Mouse (Mus musculus): ENCODE results near the gene Olfr1361. TPM values are rescaled to one million over a fixed set of nuclear protein-coding genes. Genes with fewer than 3 reads are reported as not detected.

Olfr1361 gene
- not detected in 2 replicates for polyA plus RNA-seq (2012; ENCODE audit: insufficient read depth, insufficient read length, missing spikeins)

GRCm38 (mm10) chr13:21663286-21663685 is at the start of gene Olfr1361:
TSS of gene Olfr1361 (minus strand) at chr13:21663386.
- Histone ChIP-seq H3K4me1 (ENCODE audit: control insufficient read depth, insufficient read depth, insufficient read length, low read length) (no peaks in the 10 kb centered on the region), H3K4me3 (ENCODE audit: insufficient read depth, low read depth, low read length) (no peak within 1 kb of the TSS), H3K27ac (replicated peaks; ENCODE audit: low read depth, low read length) (no peak within 1 kb of the TSS)

- Histone ChIP-seq H3K4me1 (ENCODE audit: control insufficient read depth, insufficient read depth, insufficient read length, low read length) (peaks cover 3% of the 10 kb centered on the region; the same call in 1 of the 2 replicates), H3K27ac (replicated peaks; ENCODE audit: low read depth, low read length) (no peak overlapping the region), H3K4me3 (ENCODE audit: insufficient read depth, low read depth, low read length) (peak overlapping the region; percentile 59)
These were observed 48.5 kb upstream of the Olfr1361 start for GRCm38 (mm10) chr13:21711698-21712097.

GRCm38 (mm10) chr13:21710821-21711525 is 47.8 kb upstream of the Olfr1361 start:
- H3K27ac ChIP-seq (replicated peaks; ENCODE audit: low read depth, low read length), result no peak overlapping the region
- H3K4me3 ChIP-seq (ENCODE audit: insufficient read depth, low read depth, low read length), result peak overlapping the region; percentile 59
- peaks cover 3% of the 10 kb centered on the region; the same call in 1 of the 2 replicates for H3K4me1 ChIP-seq (ENCODE audit: control insufficient read depth, insufficient read depth, insufficient read length, low read length)

GRCm38 (mm10) chr13:21710031-21710711 is 47.0 kb upstream of the Olfr1361 start:
- peak overlapping the region; percentile 83 for H3K4me3 ChIP-seq (ENCODE audit: insufficient read depth, low read depth, low read length)
- H3K4me1 ChIP-seq (ENCODE audit: control insufficient read depth, insufficient read depth, insufficient read length, low read length), result peaks cover under 1% of the 10 kb centered on the region; the same call in 1 of the 2 replicates
- H3K27ac ChIP-seq (replicated peaks; ENCODE audit: low read depth, low read length), result peak overlapping the region; percentile 81

- no peak overlapping the region for H3K27ac ChIP-seq (replicated peaks; ENCODE audit: low read depth, low read length)
- no peak overlapping the region for H3K4me3 ChIP-seq (ENCODE audit: insufficient read depth, low read depth, low read length)
- no peaks in the 10 kb centered on the region for H3K4me1 ChIP-seq (ENCODE audit: control insufficient read depth, insufficient read depth, insufficient read length, low read length)
These were observed 43.5 kb upstream of the Olfr1361 start for GRCm38 (mm10) chr13:21706669-21707068.

GRCm38 (mm10) chr13:21697811-21698210 is 34.6 kb upstream of the Olfr1361 start, which contains the start of gene Olfr1359:
TSS of gene Olfr1359 (plus strand) at chr13:21698111.
- H3K4me1 ChIP-seq (ENCODE audit: control insufficient read depth, insufficient read depth, insufficient read length, low read length), result no peaks in the 10 kb centered on the region
- H3K4me3 ChIP-seq (ENCODE audit: insufficient read depth, low read depth, low read length), result no peak within 1 kb of the TSS

GRCm38 (mm10) chr13:21677305-21677704 is 14.1 kb upstream of the Olfr1361 start, which contains the start of gene Olfr1360:
TSS of gene Olfr1360 (minus strand) at chr13:21677405.
- Histone ChIP-seq H3K4me3 (ENCODE audit: insufficient read depth, low read depth, low read length) (no peak within 1 kb of the TSS), H3K4me1 (ENCODE audit: control insufficient read depth, insufficient read depth, insufficient read length, low read length) (no peaks in the 10 kb centered on the region), H3K27ac (replicated peaks; ENCODE audit: low read depth, low read length) (no peak within 1 kb of the TSS)

More at GRCm38 (mm10) chr13:21697811-21698210, 34.6 kb upstream of the Olfr1361 start, which contains the start of gene Olfr1359:
- no peak within 1 kb of the TSS for H3K27ac ChIP-seq (replicated peaks; ENCODE audit: low read depth, low read length)

- Histone ChIP-seq H3K27ac (replicated peaks; ENCODE audit: low read depth, low read length) (0 out of 2 replicates have a peak within 1 kb of the TSS, but pooled peaks have one; percentile 46), H3K4me3 (ENCODE audit: insufficient read depth, low read depth, low read length) (no peak within 1 kb of the TSS), H3K4me1 (ENCODE audit: control insufficient read depth, insufficient read depth, insufficient read length, low read length) (no peaks in the 10 kb centered on the region)
These were observed 20.8 kb downstream of the Olfr1361 start, which contains the start of gene Olfr11 for GRCm38 (mm10) chr13:21642418-21642817. TSS of gene Olfr11 (minus strand) at chr13:21642518.

- no peak within 1 kb of the TSS for H3K4me3 ChIP-seq (ENCODE audit: insufficient read depth, low read depth, low read length)
- H3K27ac ChIP-seq (replicated peaks; ENCODE audit: low read depth, low read length), result no peak within 1 kb of the TSS
- no peaks in the 10 kb centered on the region for H3K4me1 ChIP-seq (ENCODE audit: control insufficient read depth, insufficient read depth, insufficient read length, low read length)
These were observed 49.3 kb downstream of the Olfr1361 start, which contains the start of gene Olfr1362 for GRCm38 (mm10) chr13:21613922-21614321. TSS of gene Olfr1362 (minus strand) at chr13:21614022.

Other genes with a start within 250 kb of the Olfr1361 start
- gene Pgbd1, start 222.3 kb downstream of the Olfr1361 start, polyA plus RNA-seq (2012; ENCODE audit: insufficient read depth, insufficient read length, missing spikeins), result 0.42 TPM in 1 of 2 replicates, not detected in the other
- gene Zscan26, start 209.7 kb downstream of the Olfr1361 start, polyA plus RNA-seq (2012; ENCODE audit: insufficient read depth, insufficient read length, missing spikeins), result 16.1 and 18.3 TPM in 2 replicates
- 1.3 and 2.5 TPM in 2 replicates for gene Nkapl, start 194.9 kb downstream of the Olfr1361 start, polyA plus RNA-seq (2012; ENCODE audit: insufficient read depth, insufficient read length, missing spikeins)
- 1.7 and 2.2 TPM in 2 replicates for gene Zkscan4, start 184.5 kb downstream of the Olfr1361 start, polyA plus RNA-seq (2012; ENCODE audit: insufficient read depth, insufficient read length, missing spikeins)
- gene Gm10065, start 183.9 kb downstream of the Olfr1361 start, polyA plus RNA-seq (2012; ENCODE audit: insufficient read depth, insufficient read length, missing spikeins), result not detected in 2 replicates
- gene AK157302, start 168.2 kb downstream of the Olfr1361 start, polyA plus RNA-seq (2012; ENCODE audit: insufficient read depth, insufficient read length, missing spikeins), result 1.6 TPM in 1 of 2 replicates, not detected in the other
- 124 and 176 TPM in 2 replicates for gene Gm11273, start 162.0 kb downstream of the Olfr1361 start, polyA plus RNA-seq (2012; ENCODE audit: insufficient read depth, insufficient read length, missing spikeins)
- gene Zkscan8, start 132.3 kb downstream of the Olfr1361 start, polyA plus RNA-seq (2012; ENCODE audit: insufficient read depth, insufficient read length, missing spikeins), result 6.0 and 6.4 TPM in 2 replicates
- gene Olfr1366, start 120.6 kb downstream of the Olfr1361 start, polyA plus RNA-seq (2012; ENCODE audit: insufficient read depth, insufficient read length, missing spikeins), result not detected in 2 replicates
- gene Olfr1535, start 103.5 kb downstream of the Olfr1361 start, polyA plus RNA-seq (2012; ENCODE audit: insufficient read depth, insufficient read length, missing spikeins), result not detected in 2 replicates
- gene Olfr1364, start 81.6 kb downstream of the Olfr1361 start, polyA plus RNA-seq (2012; ENCODE audit: insufficient read depth, insufficient read length, missing spikeins), result not detected in 2 replicates
- not detected in 2 replicates for gene Olfr1362, start 49.4 kb downstream of the Olfr1361 start, polyA plus RNA-seq (2012; ENCODE audit: insufficient read depth, insufficient read length, missing spikeins)
- not detected in 2 replicates for gene Olfr11, start 20.9 kb downstream of the Olfr1361 start, polyA plus RNA-seq (2012; ENCODE audit: insufficient read depth, insufficient read length, missing spikeins)
- not detected in 2 replicates for gene Olfr1360, start 14.0 kb upstream of the Olfr1361 start, polyA plus RNA-seq (2012; ENCODE audit: insufficient read depth, insufficient read length, missing spikeins)
- gene Olfr1359, start 34.7 kb upstream of the Olfr1361 start, polyA plus RNA-seq (2012; ENCODE audit: insufficient read depth, insufficient read length, missing spikeins), result not detected in 2 replicates
- gene Hist1h2bl, start 52.8 kb upstream of the Olfr1361 start, polyA plus RNA-seq (2012; ENCODE audit: insufficient read depth, insufficient read length, missing spikeins), result not detected in 2 replicates
- gene Hist1h2ai, start 53.0 kb upstream of the Olfr1361 start, polyA plus RNA-seq (2012; ENCODE audit: insufficient read depth, insufficient read length, missing spikeins), result not detected in 2 replicates
- gene Hist1h3h, start 54.3 kb upstream of the Olfr1361 start, polyA plus RNA-seq (2012; ENCODE audit: insufficient read depth, insufficient read length, missing spikeins), result not detected in 2 replicates
- not detected in 2 replicates for gene Hist1h2bm, start 58.7 kb upstream of the Olfr1361 start, polyA plus RNA-seq (2012; ENCODE audit: insufficient read depth, insufficient read length, missing spikeins)
- gene Hist1h4j, start 71.7 kb upstream of the Olfr1361 start, polyA plus RNA-seq (2012; ENCODE audit: insufficient read depth, insufficient read length, missing spikeins), result not detected in 2 replicates
- 4.7 TPM in 1 of 2 replicates, not detected in the other for gene Hist1h4k, start 87.1 kb upstream of the Olfr1361 start, polyA plus RNA-seq (2012; ENCODE audit: insufficient read depth, insufficient read length, missing spikeins)
- not detected in 2 replicates for gene Hist1h2ak, start 90.4 kb upstream of the Olfr1361 start, polyA plus RNA-seq (2012; ENCODE audit: insufficient read depth, insufficient read length, missing spikeins)
- gene Hist1h2bn, start 90.7 kb upstream of the Olfr1361 start, polyA plus RNA-seq (2012; ENCODE audit: insufficient read depth, insufficient read length, missing spikeins), result not detected in 2 replicates
- gene Hist1h1b, start 117.2 kb upstream of the Olfr1361 start, polyA plus RNA-seq (2012; ENCODE audit: insufficient read depth, insufficient read length, missing spikeins), result not detected in 2 replicates
- gene Hist1h3i, start 120.0 kb upstream of the Olfr1361 start, polyA plus RNA-seq (2012; ENCODE audit: insufficient read depth, insufficient read length, missing spikeins), result not detected in 2 replicates
- gene Hist1h2an, start 123.8 kb upstream of the Olfr1361 start, polyA plus RNA-seq (2012; ENCODE audit: insufficient read depth, insufficient read length, missing spikeins), result not detected in 2 replicates
- gene Hist1h2bp, start 124.1 kb upstream of the Olfr1361 start, polyA plus RNA-seq (2012; ENCODE audit: insufficient read depth, insufficient read length, missing spikeins), result not detected in 2 replicates
- gene Hist1h2bq, start 146.8 kb upstream of the Olfr1361 start, polyA plus RNA-seq (2012; ENCODE audit: insufficient read depth, insufficient read length, missing spikeins), result 1.3 TPM in 1 of 2 replicates, not detected in the other
- gene Hist1h2ao, start 147.1 kb upstream of the Olfr1361 start, polyA plus RNA-seq (2012; ENCODE audit: insufficient read depth, insufficient read length, missing spikeins), result not detected in 2 replicates
- gene Hist1h4m, start 148.4 kb upstream of the Olfr1361 start, polyA plus RNA-seq (2012; ENCODE audit: insufficient read depth, insufficient read length, missing spikeins), result 2.8 TPM in 1 of 2 replicates, not detected in the other
- gene Hist1h4n, start 168.8 kb upstream of the Olfr1361 start, polyA plus RNA-seq (2012; ENCODE audit: insufficient read depth, insufficient read length, missing spikeins), result not detected in 2 replicates
- gene Hist1h2ap, start 170.1 kb upstream of the Olfr1361 start, polyA plus RNA-seq (2012; ENCODE audit: insufficient read depth, insufficient read length, missing spikeins), result not detected in 2 replicates
- gene Hist1h2br, start 170.4 kb upstream of the Olfr1361 start, polyA plus RNA-seq (2012; ENCODE audit: insufficient read depth, insufficient read length, missing spikeins), result not detected in 2 replicates

Data from brown adipose tissue, adult 24 weeks (tissue).